Mouse (Mus musculus) forebrain, embryonic 13.5 days (tissue): Measurements from ENCODE around the gene Prmt7. TPM values are rescaled to one million over a fixed set of nuclear protein-coding genes. Genes with fewer than 3 reads are reported as not detected.

Experiments
- ATAC-seq: fragments of 200-750 bp; cut with Nextera tagmentation; 2 replicates; pipeline ENCODE4 v1.8.0; 2017
- H3K27ac ChIP-seq: fragments of 300-500 bp; sonication (generic); 2 replicates; pipeline ENCODE4 v1.5.1; 2015; ENCODE audit warnings: inconsistent platforms, mild to moderate bottlenecking, moderate library complexity
- H3K27me3 ChIP-seq: fragments of 300-500 bp; sonication (generic); 2 replicates; pipeline ENCODE4 v1.6.1; 2015; ENCODE audit warnings: mild to moderate bottlenecking, inconsistent platforms
- H3K36me3 ChIP-seq: fragments of 300-500 bp; sonication (generic); 2 replicates; pipeline ENCODE4 v1.6.1; 2015; ENCODE audit warnings: mild to moderate bottlenecking, inconsistent platforms; ENCODE audit not compliant: poor library complexity, severe bottlenecking
- H3K4me1 ChIP-seq: fragments of 300-500 bp; sonication (generic); 2 replicates; pipeline ENCODE4 v1.6.1; 2015; ENCODE audit warnings: inconsistent platforms
- H3K4me2 ChIP-seq: fragments of 300-500 bp; sonication (generic); 2 replicates; pipeline ENCODE4 v1.6.1; 2015; ENCODE audit warnings: inconsistent platforms, mild to moderate bottlenecking, moderate library complexity
- H3K4me3 ChIP-seq: fragments of 300-500 bp; sonication (generic); 2 replicates; pipeline ENCODE4 v1.5.1; 2015; ENCODE audit warnings: mild to moderate bottlenecking, inconsistent platforms
- H3K9ac ChIP-seq: fragments of 300-500 bp; sonication (generic); 2 replicates; pipeline ENCODE4 v1.6.1; 2015; ENCODE audit warnings: mild to moderate bottlenecking, inconsistent platforms
- H3K9me3 ChIP-seq: fragments of 300-500 bp; sonication (generic); replicated peaks from 2 replicates; pipeline ENCODE4 v1.6.1; 2016; ENCODE audit warnings: inconsistent platforms
- WGBS: fragments of 180-500 bp; shearing (Covaris S2); methylation state at CpG from one replicate; pipeline ENCODE4 v1.1.7; 2015; 5-methylcytosine and 5-hydroxymethylcytosine counted together
- polyA plus RNA-seq: library from polyadenylated mRNA; unstranded; fragments of >200 nt; fragmentation: Nextera tagmentation; extraction: Ambion mirVana; gene quantifications from 2 replicates; pipeline ENCODE4 v1.2.1, GENCODE M21; 2015

Prmt7 gene
- 50.4 and 57.8 TPM in 2 replicates for polyA plus RNA-seq

DNA sequence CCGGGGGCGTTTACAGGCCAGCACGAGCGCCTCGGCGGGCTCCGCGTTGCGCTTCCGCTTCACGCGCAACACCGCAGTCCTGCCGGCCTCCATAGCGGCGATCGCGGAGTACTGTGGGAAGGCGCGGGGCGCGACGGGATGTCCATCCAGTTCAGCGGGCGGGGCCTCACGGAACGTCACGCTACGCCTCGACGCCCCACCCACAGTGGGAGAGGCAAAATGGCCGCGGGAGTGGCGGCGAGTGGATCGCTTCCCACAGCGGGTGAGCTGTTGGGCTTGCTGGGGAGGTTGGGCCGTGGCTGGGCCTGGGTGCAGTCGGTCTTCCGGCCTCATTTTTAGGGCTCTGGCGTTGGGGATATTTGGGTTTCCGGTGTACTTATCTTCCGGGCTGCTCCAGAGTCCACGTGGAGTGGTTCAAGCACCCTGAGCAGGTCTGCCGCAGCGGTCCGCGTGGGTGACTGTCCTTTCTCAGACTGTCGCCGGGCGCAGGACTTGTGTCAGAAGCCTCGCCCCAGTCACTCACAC, at the start of gene Prmt7, which contains the start of gene Slc7a6os:
Gene Prmt7, plus strand, starts transcription at position 116 of the 525 bp plus-strand sequence.
Gene Slc7a6os, minus strand, starts transcription at position 115 of the 525 bp plus-strand sequence.
- under 1% methylated on average over 52 of the region's 52 CpGs for WGBS
- ATAC-seq: peak; percentile 99

DNA sequence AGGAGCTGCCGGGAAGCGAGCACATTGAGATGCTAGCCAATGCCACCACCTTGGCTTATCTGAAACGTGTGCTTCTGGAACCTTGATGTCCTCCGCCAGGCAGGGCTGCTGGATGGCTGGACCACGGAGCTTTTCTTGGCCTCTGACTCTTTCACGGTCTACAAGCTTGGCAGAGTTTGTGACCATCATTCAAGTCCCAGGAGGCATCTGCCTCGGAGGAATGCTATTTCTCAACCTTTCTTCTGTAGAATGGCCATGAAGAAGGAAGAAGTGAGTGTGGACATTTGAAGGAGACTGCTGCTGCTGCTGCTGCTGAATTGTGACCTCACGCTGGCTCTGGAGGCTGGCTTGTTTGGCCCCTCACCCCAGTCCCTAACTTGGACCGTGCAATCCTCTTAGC, 47.5 kb upstream of the Prmt7 start:
- no peak overlapping the region for H3K27ac ChIP-seq
- peaks cover 56% of the 10 kb centered on the region for H3K36me3 ChIP-seq
- no peak overlapping the region for H3K9ac ChIP-seq
- 94% methylated on average over 9 of the region's 9 CpGs for WGBS
- H3K27me3 ChIP-seq: no peaks in the 10 kb centered on the region
- H3K4me1 ChIP-seq: peaks cover 7% of the 10 kb centered on the region; the same call in 1 of the 2 replicates
- H3K9me3 ChIP-seq: no peaks in the 10 kb centered on the region
- no peak overlapping the region for H3K4me3 ChIP-seq
- H3K4me2 ChIP-seq: no peak overlapping the region
- ATAC-seq: no peak

More for the DNA sequence above, at the start of gene Prmt7, which contains the start of gene Slc7a6os:
- Histone ChIP-seq H3K27me3 (no peaks in the 10 kb centered on the region), H3K27ac (peak within 1 kb of the TSS; percentile 94), H3K9ac (peak within 1 kb of the TSS; percentile 92), H3K4me2 (peak within 1 kb of the TSS; percentile 86), H3K36me3 (peaks cover 51% of the 10 kb centered on the region), H3K9me3 (no peaks in the 10 kb centered on the region), H3K4me1 (peaks cover 20% of the 10 kb centered on the region), H3K4me3 (peak within 1 kb of the TSS; percentile 86)

DNA sequence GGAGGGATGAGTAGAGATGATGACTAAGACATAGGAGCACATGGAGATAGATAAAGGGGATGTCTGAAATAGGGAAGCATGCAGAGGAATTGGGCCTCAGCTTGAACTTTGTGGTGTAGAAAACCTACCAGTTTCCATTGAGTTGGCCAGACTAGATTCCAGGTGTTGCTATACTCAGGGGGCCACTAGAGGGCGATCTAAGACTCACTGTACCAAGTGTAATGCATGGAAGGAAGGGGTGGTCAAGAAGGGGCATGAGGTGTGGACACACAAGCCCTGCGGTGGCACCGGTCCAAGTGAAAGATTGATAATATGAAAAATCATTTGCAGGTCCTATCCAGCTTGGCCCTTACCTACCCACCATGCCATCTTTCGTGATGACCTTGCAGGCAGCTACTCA, 45.3 kb upstream of the Prmt7 start:
- Histone ChIP-seq H3K4me1 (peaks cover 17% of the 10 kb centered on the region), H3K4me2 (no peak overlapping the region), H3K9me3 (no peaks in the 10 kb centered on the region), H3K36me3 (peaks cover 42% of the 10 kb centered on the region), H3K4me3 (no peak overlapping the region), H3K27me3 (no peaks in the 10 kb centered on the region), H3K9ac (no peak overlapping the region), H3K27ac (no peak overlapping the region)
- ATAC-seq: no peak
- WGBS: 44% methylated on average over 4 of the region's 4 CpGs

DNA sequence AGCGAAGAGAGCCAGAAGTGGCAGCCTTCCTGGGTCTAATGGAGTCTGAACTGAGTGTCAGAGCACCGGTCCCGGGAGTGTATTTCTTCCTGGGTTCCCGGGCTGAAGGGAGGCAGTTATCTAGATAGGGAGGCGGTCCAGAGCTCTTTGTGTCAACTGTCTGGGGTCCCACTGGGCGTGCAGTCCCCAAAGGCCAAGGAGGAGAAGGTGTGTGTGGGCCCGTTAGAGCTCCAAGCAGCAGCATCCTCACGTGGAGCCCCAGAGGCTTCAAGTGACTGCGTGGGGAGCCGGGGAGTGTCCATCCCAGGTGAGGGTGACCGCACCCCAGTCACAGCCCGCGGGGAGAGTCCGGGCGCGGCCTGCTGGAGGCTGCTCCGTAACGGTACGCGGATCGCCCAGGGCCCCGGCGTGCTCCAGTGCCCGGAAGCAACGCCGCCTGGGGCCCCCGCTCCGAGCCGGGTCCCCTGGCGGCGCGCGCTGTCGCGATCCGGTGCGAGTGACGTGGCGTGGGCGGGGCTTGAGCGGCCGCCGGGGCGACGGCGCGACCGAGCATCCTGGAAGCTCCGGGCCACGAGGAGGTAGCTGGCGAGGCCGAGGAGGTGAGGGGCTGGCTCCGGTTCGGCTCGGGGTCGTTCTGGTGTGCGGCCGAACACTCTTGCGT, 42.2 kb upstream of the Prmt7 start, which contains the start of gene Slc7a6:
Gene Slc7a6, plus strand, starts transcription at position 502 of the 661 bp plus-strand sequence.
- WGBS: under 1% methylated on average over 59 of the region's 59 CpGs
- peak; percentile 93 for ATAC-seq
- peak within 1 kb of the TSS; percentile 92 for H3K9ac ChIP-seq
- peak within 1 kb of the TSS; percentile 78 for H3K4me2 ChIP-seq
- no peaks in the 10 kb centered on the region for H3K27me3 ChIP-seq
- peaks cover 17% of the 10 kb centered on the region for H3K4me1 ChIP-seq
- H3K27ac ChIP-seq: peak within 1 kb of the TSS; percentile 91
- H3K4me3 ChIP-seq: peak within 1 kb of the TSS; percentile 81
- H3K36me3 ChIP-seq: peaks cover 12% of the 10 kb centered on the region
- H3K9me3 ChIP-seq: no peaks in the 10 kb centered on the region

DNA sequence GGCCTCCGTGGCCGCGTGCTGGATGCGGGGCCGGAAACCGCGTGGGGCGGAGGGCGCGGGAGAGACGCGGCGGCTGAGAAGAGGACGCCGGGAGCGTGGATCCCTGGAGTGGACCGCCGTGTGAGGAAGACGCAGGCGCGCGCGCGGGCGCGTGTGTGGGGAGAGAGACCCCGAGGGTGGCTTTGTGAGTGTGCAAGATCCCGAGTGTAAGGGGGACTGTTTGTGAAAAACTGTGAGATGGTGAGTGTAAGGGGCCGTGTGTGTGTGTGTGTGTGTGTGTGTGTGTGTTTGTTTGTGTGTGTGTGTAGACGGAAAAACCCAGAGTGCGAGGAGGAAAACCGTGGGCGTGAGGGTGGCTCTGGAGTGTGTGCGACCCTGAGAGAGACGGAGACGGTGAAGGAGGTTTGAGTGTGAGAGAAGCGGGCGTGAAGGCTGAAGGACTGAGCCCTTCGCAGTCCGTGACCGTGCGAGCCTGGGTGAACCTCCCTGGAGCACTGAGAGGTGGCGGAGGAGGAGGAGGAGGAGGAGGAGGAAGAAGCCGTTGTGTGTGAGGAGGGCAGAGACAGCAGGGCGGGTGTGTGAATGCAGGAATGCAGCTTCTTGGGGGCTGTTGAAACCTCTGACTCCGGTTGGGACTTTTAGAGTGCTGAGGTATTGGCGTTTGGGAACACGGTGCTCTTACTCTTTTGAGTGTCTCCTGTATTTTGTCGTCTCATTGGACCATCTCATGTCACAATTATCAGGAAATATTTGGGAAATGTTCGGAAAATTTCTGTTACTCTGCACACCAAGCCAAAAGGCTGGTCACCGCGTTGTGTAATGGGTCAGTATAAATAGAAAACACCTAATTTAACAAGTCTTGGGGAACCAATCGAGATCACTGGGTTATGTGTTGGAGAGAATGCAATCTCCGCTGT, 41.5 kb upstream of the Prmt7 start:
- no peaks in the 10 kb centered on the region for H3K27me3 ChIP-seq
- no peaks in the 10 kb centered on the region for H3K9me3 ChIP-seq
- peak overlapping the region; percentile 92 for H3K9ac ChIP-seq
- peak; percentile 80 for ATAC-seq
- 1% methylated on average over 54 of the region's 54 CpGs for WGBS
- H3K36me3 ChIP-seq: peaks cover 4% of the 10 kb centered on the region; the same call in 1 of the 2 replicates
- peak overlapping the region; percentile 78 for H3K4me2 ChIP-seq
- H3K4me3 ChIP-seq: peak overlapping the region; percentile 81
- H3K4me1 ChIP-seq: peaks cover 17% of the 10 kb centered on the region
- peak overlapping the region; percentile 91 for H3K27ac ChIP-seq

DNA sequence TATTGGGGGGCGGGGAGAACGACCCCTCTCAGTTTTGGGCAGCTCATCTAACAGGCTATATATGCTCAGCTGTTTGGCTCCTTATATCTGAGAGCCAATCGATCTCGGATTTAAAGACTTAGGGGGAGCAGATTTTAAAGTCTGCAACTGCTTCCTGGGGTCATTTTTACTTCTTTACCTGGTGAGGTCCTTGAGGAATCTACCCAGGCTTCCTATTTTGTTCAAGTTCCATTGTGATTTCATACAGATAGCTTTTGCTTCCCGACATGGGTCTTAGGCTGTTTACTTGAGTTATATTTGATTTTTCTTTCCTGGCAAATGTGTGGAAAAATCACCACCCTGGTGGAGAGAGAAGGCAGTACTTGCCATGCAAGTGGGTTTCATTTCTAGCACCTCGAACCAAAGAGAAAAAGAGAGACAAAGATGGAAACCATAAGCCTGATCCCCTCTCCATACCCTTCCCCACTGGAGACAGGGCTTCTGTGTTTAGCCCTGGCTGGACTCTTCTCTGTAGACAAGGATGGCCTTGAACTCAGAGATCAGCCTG, 40.7 kb upstream of the Prmt7 start:
- H3K9me3 ChIP-seq: no peaks in the 10 kb centered on the region
- H3K27ac ChIP-seq: no peak overlapping the region
- H3K27me3 ChIP-seq: no peaks in the 10 kb centered on the region
- H3K4me3 ChIP-seq: peak overlapping the region; percentile 81
- H3K4me2 ChIP-seq: peak overlapping the region; percentile 78
- H3K4me1 ChIP-seq: peaks cover 17% of the 10 kb centered on the region
- 38% methylated on average over 6 of the region's 6 CpGs for WGBS
- ATAC-seq: no peak
- H3K9ac ChIP-seq: peak overlapping the region; percentile 92
- no peaks in the 10 kb centered on the region for H3K36me3 ChIP-seq

DNA sequence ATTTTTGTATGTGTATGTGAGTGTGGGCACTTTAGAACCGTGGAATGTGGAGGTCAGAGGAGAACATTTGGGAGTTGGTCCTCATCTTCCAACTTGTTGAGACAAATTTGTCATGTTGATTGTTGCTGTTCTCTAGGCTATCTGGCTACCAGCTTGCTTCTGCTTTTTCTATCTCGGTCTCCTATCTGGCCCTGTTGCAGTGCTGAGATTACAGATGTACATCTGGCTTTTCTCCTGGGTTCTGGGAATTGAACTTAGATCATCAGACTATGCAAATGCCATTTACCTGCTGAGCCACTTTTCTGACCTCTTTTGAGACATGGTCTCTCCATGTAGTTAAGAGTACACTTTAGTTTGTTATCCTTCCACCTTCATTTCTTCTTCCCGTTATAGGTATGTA, 37.2 kb upstream of the Prmt7 start:
- 93% methylated on average over 3 of the region's 3 CpGs for WGBS
- Histone ChIP-seq H3K9me3 (no peaks in the 10 kb centered on the region), H3K4me3 (no peak overlapping the region), H3K9ac (no peak overlapping the region), H3K36me3 (no peaks in the 10 kb centered on the region), H3K4me1 (peaks cover 21% of the 10 kb centered on the region), H3K4me2 (no peak overlapping the region), H3K27me3 (no peaks in the 10 kb centered on the region), H3K27ac (no peak overlapping the region)
- ATAC-seq: no peak

DNA sequence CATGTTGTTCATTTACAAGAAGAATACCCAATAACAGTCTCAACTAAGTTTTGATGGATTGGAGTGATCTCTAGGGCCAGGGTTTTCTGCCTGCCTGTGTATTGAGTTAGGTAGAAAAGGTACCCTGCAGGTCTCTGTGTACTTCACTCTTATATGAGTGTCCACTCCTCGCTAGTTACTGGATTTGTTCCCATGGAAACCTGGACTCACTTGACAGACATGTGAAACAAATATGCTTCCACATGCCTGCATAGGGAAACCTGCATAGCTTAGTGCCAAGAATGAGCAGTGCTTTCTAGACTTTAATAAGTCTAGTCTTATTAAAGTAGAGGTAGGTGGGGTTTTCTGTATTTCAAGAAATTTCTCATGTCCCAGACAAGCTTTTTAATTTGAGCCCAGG, 33.8 kb upstream of the Prmt7 start:
- H3K27ac ChIP-seq: 0 out of 2 replicates have a peak overlapping the region, but pooled peaks have one; percentile 7
- H3K36me3 ChIP-seq: peaks cover 12% of the 10 kb centered on the region
- no peaks in the 10 kb centered on the region for H3K9me3 ChIP-seq
- ATAC-seq: no peak
- no peaks in the 10 kb centered on the region for H3K27me3 ChIP-seq
- H3K4me1 ChIP-seq: peaks cover 13% of the 10 kb centered on the region
- H3K4me2 ChIP-seq: no peak overlapping the region
- no peak overlapping the region for H3K4me3 ChIP-seq
- no peak overlapping the region for H3K9ac ChIP-seq
- WGBS: 8% methylated on average over 1 of the region's 1 CpGs

DNA sequence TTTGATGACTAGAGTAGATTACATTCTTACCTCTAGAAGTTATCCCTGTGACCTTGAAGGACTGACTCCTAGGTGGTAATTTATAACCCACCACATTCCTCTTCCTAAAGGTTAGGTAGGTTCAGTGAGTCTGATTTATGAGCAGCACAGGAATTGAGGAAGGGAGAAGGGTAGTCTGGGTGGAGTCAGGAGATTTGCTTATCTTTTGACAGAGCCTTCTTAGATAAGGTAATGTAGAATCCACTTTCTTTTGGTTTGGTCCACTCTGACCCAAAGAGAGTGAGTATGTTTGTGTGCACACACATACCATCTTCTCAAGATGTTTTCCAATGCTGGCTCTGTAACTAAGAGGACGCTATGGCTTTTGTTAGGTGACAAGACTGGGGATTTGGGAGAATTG, 33.1 kb upstream of the Prmt7 start:
- no peak overlapping the region for H3K9ac ChIP-seq
- H3K27me3 ChIP-seq: no peaks in the 10 kb centered on the region
- H3K4me2 ChIP-seq: no peak overlapping the region
- H3K9me3 ChIP-seq: no peaks in the 10 kb centered on the region
- ATAC-seq: no peak
- peaks cover 13% of the 10 kb centered on the region for H3K4me1 ChIP-seq
- H3K36me3 ChIP-seq: peaks cover 19% of the 10 kb centered on the region
- peak overlapping the region; percentile 7; the same call in 1 of the 2 replicates for H3K27ac ChIP-seq
- H3K4me3 ChIP-seq: no peak overlapping the region
- WGBS: 85% methylated on average over 1 of the region's 1 CpGs

DNA sequence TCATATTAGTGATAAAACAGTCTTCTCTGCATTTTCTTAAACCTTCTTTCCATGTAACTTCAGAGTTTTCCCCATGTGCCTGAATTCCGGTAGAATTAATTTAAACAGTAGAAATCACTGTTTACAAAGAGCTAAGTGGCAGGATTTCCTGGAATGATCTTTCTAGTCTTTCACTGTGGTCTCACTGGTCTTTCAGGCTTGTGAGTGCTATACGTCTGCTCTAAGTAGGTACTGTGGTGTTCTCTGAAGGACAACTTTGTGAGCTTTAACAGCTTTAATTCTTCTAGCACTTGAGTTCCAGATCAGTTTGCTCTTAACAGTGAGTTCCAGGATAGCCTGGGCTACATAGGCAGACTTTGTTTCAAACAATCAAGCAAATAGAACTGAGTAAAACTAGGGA, 32.3 kb upstream of the Prmt7 start:
- no peak overlapping the region for H3K4me3 ChIP-seq
- H3K27ac ChIP-seq: no peak overlapping the region
- peaks cover 13% of the 10 kb centered on the region for H3K4me1 ChIP-seq
- H3K36me3 ChIP-seq: peaks cover 21% of the 10 kb centered on the region
- ATAC-seq: no peak
- no peaks in the 10 kb centered on the region for H3K9me3 ChIP-seq
- no peak overlapping the region for H3K4me2 ChIP-seq
- H3K9ac ChIP-seq: no peak overlapping the region
- 76% methylated on average over 2 of the region's 2 CpGs for WGBS
- H3K27me3 ChIP-seq: no peaks in the 10 kb centered on the region

DNA sequence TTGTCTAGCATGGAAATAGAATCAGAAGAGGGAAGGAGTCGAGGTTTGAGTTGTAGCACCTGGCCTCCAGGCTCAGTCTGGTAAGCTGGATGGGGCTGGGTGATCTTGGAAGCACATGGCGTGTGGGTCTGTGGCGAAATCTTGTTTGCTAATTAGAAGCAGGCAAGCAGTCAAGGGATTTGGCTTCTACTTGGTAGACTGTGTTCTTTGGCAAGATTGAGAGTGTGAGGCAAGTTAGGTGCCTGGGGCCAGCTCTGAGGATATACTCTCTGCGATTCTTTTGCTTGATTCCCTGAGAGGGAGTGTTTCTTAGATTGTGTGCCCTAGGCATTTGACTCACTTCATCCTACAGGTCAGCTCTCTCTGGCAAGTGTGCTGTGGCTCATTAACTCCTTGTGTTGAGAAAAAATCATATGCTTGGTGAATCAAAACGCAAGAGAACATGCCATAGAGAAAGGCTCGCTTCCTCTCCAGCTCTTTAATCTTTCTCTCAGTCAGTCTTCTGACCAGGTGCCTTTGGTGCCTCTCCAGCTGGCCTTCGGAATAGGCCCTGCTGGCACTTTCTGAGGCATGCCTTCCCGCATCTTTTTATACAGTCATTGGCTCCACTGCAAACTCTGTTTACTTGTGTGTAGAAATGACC, 25.0 kb upstream of the Prmt7 start:
- Histone ChIP-seq H3K27me3 (no peaks in the 10 kb centered on the region), H3K4me3 (no peak overlapping the region), H3K27ac (no peak overlapping the region), H3K9me3 (no peaks in the 10 kb centered on the region), H3K4me2 (no peak overlapping the region), H3K36me3 (peaks cover 63% of the 10 kb centered on the region), H3K4me1 (no peaks in the 10 kb centered on the region), H3K9ac (no peak overlapping the region)
- WGBS: 88% methylated on average over 8 of the region's 8 CpGs
- no peak for ATAC-seq
